Mouse (Mus musculus) heart, embryonic 14.5 days (tissue): Measurements from ENCODE around the gene Olfr71. TPM values are rescaled to one million over a fixed set of nuclear protein-coding genes. Genes with fewer than 3 reads are reported as not detected.

ENCODE experiments used
- ATAC-seq: fragments of 200-750 bp; cut with Nextera tagmentation; 2 replicates; pipeline ENCODE4 v1.8.0; 2017; ENCODE audit warnings: low read depth, moderate TSS enrichment; ENCODE audit not compliant: insufficient number of reproducible peaks, insufficient read depth, low FRiP score
- H3K27ac ChIP-seq, 2 experiments: fragments of 200-500 bp in 1 of 2; fragments of 300-500 bp in 1 of 2; sonication (generic) in 1 of 2; replicated peaks in 1 of 2; 2 replicates each; pipeline ENCODE4 v1.5.1; 2012 to 2014; ENCODE audit warnings: low read depth in 2 of 2, low read length in 2 of 2, control low read depth in 1 of 2, mild to moderate bottlenecking in 1 of 2, mixed read lengths in 1 of 2; ENCODE audit not compliant: control insufficient read depth in 1 of 2, insufficient read depth in 1 of 2
- H3K27me3 ChIP-seq: fragments of 300-500 bp; sonication (generic); 2 replicates; pipeline ENCODE4 v1.6.1; 2014; ENCODE audit warnings: mild to moderate bottlenecking, low read length, control low read depth; ENCODE audit not compliant: control insufficient read depth, insufficient read depth
- H3K36me3 ChIP-seq: fragments of 300-500 bp; sonication (generic); 2 replicates; pipeline ENCODE4 v1.6.1; 2014; ENCODE audit warnings: mild to moderate bottlenecking, control low read depth, low read length, mixed read lengths; ENCODE audit not compliant: control insufficient read depth, insufficient read depth
- H3K4me1 ChIP-seq, 2 experiments: fragments of 200-500 bp in 1 of 2; fragments of 300-500 bp in 1 of 2; sonication (generic) in 1 of 2; 2 replicates each; pipeline ENCODE4 v1.6.1; 2012 to 2014; ENCODE audit warnings: low read length in 2 of 2, control low read depth in 1 of 2, mixed read lengths in 1 of 2; ENCODE audit not compliant: control insufficient read depth in 2 of 2, insufficient read depth in 2 of 2
- H3K4me2 ChIP-seq: fragments of 300-500 bp; sonication (generic); 2 replicates; pipeline ENCODE4 v1.6.1; 2014; ENCODE audit warnings: mild to moderate bottlenecking, low read length
- H3K4me3 ChIP-seq, 2 experiments: fragments of 200-500 bp in 1 of 2; fragments of 300-500 bp in 1 of 2; sonication (generic) in 1 of 2; 2 replicates each; pipeline ENCODE4 v1.5.1; 2012 to 2014; ENCODE audit warnings: low read length in 2 of 2, mild to moderate bottlenecking in 2 of 2, control low read depth in 1 of 2, low read depth in 1 of 2, moderate library complexity in 1 of 2; ENCODE audit not compliant: control insufficient read depth in 1 of 2, insufficient read depth in 1 of 2
- H3K9ac ChIP-seq: fragments of 300-500 bp; sonication (generic); 2 replicates; pipeline ENCODE4 v1.6.1; 2014; ENCODE audit warnings: mild to moderate bottlenecking, low read length
- H3K9me3 ChIP-seq: fragments of 300-500 bp; sonication (generic); 2 replicates; pipeline ENCODE4 v1.6.1; 2016; ENCODE audit warnings: low read length, control low read depth; ENCODE audit not compliant: control insufficient read depth
- WGBS: fragments of 180-500 bp; shearing (Covaris S2); extraction: QIAGEN DNeasy Blood & Tissue Kit; methylation state at CpG from one replicate; pipeline ENCODE4 v1.1.7; 2014; 5-methylcytosine and 5-hydroxymethylcytosine counted together
- polyA plus RNA-seq: library from polyadenylated mRNA; unstranded; fragments of >200 nt; fragmentation: Nextera tagmentation; extraction: Ambion mirVana; gene quantifications from 2 replicates; pipeline ENCODE4 v1.2.1, GENCODE M21; 2014

Gene Olfr71
- polyA plus RNA-seq: not detected in 2 replicates

DNA sequence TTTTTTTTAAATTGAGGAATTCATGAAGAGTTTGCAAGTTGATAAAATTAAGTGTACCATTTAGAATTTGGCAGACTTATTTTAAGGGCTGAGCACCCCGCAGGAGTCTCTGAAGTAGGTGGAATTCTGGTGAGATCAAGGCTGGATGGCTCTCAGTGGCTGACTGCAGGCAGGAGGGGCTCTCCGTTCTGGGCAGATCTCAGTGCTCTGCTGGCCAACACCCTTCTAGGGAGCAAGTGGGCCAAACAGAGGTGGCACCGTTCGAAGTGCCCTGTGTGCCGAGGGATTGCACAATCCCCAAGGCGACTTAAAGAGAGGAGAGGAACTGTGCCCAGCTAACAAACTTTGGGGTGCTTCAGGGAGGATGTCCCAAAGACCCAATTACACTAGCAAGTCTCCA, at the start of gene Olfr71:
Gene Olfr71 (minus strand): TSS at position 387 of the 400 bp plus-strand sequence.
- Histone ChIP-seq H3K4me3 (no peak within 1 kb of the TSS), H3K9ac (no peak within 1 kb of the TSS), H3K27ac (peak within 1 kb of the TSS in 1 of 2 experiments; percentile 29; a peak in 1 of 4 replicates), H3K4me2 (no peak within 1 kb of the TSS), H3K36me3 (no peaks in the 10 kb centered on the region), H3K4me1 (peaks cover 2 to 13% of the 10 kb centered on the region in 2 experiments; a peak in 3 of 4 replicates), H3K9me3 (no peaks in the 10 kb centered on the region), H3K27me3 (no peaks in the 10 kb centered on the region)
- WGBS: 64% methylated on average over 6 of the region's 6 CpGs
- ATAC-seq: no peak

DNA sequence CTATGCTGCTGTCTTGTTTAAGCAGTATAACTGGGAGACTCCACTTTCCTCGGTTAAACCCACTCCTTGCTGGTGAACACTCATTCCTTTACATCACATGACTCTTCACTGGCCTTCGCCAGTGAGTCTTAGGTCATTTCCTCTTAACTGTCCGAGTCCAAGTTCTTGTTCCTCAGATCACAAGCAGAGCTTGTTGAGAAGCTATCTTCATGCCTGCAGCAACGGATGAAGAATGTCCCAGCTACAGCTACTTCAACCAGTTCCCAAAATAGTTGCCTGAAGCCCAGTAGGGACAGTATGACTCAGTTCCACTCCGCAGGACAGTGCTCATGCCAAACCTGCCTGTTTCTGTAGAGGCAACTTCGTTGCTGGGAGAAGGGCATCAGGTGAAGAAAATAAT, 47.2 kb upstream of the Olfr71 start:
- 0 out of 2 replicates have a peak overlapping the region, but pooled peaks have one; percentile 11 for H3K9ac ChIP-seq
- 16% methylated on average over 6 of the region's 6 CpGs for WGBS
- H3K36me3 ChIP-seq: no peaks in the 10 kb centered on the region
- H3K4me2 ChIP-seq: no peak overlapping the region
- H3K27me3 ChIP-seq: no peaks in the 10 kb centered on the region
- peak; percentile 35; the same call in 1 of the 2 replicates for ATAC-seq
- no peak overlapping the region for H3K4me3 ChIP-seq
- H3K9me3 ChIP-seq: no peaks in the 10 kb centered on the region
- peaks cover 10 to 12% of the 10 kb centered on the region in 2 experiments for H3K4me1 ChIP-seq
- H3K27ac ChIP-seq: peak overlapping the region; percentile 50 to 60

DNA sequence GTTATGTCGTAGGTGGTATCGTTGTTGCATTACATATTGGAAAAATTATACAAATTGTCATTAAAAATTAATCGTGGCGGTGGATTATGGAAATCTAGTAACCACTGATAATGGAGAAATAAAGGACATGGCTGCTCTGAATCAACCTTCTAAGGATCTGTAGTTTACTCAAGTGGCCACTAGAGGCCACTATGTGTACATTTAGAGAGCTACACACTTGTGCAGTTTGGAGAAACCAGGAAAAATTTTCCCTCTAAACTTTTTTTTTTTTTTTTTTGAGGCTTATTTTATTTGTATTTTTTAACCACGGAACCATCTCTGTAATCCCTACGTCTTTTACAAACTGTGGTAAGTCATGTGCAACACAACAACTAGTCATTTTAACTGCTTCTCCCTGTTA, 35.1 kb upstream of the Olfr71 start:
- no peak overlapping the region for H3K4me2 ChIP-seq
- no peaks in the 10 kb centered on the region for H3K27me3 ChIP-seq
- no peak overlapping the region for H3K9ac ChIP-seq
- ATAC-seq: no peak
- no peak overlapping the region for H3K27ac ChIP-seq
- no peak overlapping the region for H3K4me3 ChIP-seq
- H3K9me3 ChIP-seq: peaks cover 3% of the 10 kb centered on the region; the same call in 1 of the 2 replicates
- no peaks in the 10 kb centered on the region for H3K36me3 ChIP-seq
- no peaks in the 10 kb centered on the region for H3K4me1 ChIP-seq
- 11% methylated on average over 6 of the region's 6 CpGs for WGBS

DNA sequence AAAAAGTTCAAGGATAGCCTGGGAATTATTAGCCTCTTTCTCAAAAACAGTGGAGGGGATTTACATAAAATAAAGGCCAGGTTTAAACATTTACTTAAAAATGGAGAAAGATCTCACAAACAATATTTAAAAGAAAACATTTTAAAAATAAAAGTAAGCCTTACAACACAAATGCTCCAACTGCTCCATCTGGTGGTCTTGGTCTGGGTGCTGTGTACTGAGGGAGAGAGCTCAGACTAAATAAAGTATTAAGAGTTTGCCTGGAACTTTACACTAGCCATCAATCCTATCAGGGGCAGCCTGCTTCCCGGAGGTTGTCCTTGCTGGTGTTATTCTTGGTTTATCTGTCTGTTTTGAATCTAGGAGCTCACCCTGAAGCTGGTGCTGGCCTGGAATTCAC, 33.0 kb upstream of the Olfr71 start:
- H3K4me1 ChIP-seq: no peaks in the 10 kb centered on the region
- WGBS: 7% methylated on average over 1 of the region's 1 CpGs
- H3K36me3 ChIP-seq: no peaks in the 10 kb centered on the region
- H3K4me3 ChIP-seq: no peak overlapping the region
- no peak overlapping the region for H3K9ac ChIP-seq
- no peak overlapping the region for H3K27ac ChIP-seq
- no peaks in the 10 kb centered on the region for H3K9me3 ChIP-seq
- no peaks in the 10 kb centered on the region for H3K27me3 ChIP-seq
- no peak overlapping the region for H3K4me2 ChIP-seq
- ATAC-seq: no peak

DNA sequence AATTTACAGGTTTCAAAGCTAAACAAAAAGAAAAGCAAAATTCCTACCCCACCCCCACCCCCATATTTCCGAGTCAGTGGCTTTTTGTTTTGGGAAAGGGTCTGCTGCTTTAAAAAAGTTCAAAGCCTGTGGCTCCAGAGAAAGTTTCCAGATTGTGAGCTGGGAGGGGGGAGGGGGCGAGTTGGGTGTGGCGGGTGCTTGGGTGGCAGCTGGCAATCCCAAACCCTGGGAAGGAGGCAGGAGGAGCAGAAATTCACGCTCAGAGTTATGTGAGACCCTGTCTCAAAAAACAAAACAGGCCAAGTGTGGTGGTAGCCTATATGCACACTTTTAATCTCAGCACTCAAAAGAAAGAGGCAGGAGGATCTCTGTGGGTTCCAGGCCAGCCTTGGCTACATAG, 32.6 kb upstream of the Olfr71 start:
- H3K27me3 ChIP-seq: no peaks in the 10 kb centered on the region
- ATAC-seq: no peak
- no peaks in the 10 kb centered on the region for H3K4me1 ChIP-seq
- H3K9ac ChIP-seq: no peak overlapping the region
- H3K4me2 ChIP-seq: no peak overlapping the region
- H3K4me3 ChIP-seq: no peak overlapping the region
- H3K9me3 ChIP-seq: no peaks in the 10 kb centered on the region
- no peaks in the 10 kb centered on the region for H3K36me3 ChIP-seq
- 34% methylated on average over 4 of the region's 4 CpGs for WGBS
- no peak overlapping the region for H3K27ac ChIP-seq

DNA sequence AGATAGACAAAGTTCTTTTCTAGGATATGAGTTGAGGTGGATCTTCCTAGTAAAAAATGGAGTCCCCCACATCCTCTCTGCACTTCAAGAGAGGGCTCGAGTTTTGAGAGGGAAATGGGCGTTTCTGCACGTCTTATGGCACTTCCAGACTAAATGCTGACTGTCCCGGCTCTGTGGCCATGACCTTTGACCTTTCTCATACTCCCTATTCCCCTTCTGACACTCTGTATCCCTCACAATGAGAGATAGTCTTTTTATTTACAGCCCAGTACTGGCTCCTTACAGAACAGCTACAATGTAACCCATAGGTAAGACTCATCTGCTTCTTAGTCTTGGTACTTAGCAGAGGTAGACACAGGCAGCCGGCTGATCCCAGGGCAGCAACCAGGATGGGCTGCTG, 31.5 kb upstream of the Olfr71 start:
- WGBS: 55% methylated on average over 5 of the region's 5 CpGs
- Histone ChIP-seq H3K4me2 (no peak overlapping the region), H3K36me3 (no peaks in the 10 kb centered on the region), H3K4me3 (no peak overlapping the region), H3K27me3 (no peaks in the 10 kb centered on the region), H3K9me3 (no peaks in the 10 kb centered on the region), H3K9ac (no peak overlapping the region), H3K27ac (no peak overlapping the region), H3K4me1 (no peaks in the 10 kb centered on the region)
- no peak for ATAC-seq

DNA sequence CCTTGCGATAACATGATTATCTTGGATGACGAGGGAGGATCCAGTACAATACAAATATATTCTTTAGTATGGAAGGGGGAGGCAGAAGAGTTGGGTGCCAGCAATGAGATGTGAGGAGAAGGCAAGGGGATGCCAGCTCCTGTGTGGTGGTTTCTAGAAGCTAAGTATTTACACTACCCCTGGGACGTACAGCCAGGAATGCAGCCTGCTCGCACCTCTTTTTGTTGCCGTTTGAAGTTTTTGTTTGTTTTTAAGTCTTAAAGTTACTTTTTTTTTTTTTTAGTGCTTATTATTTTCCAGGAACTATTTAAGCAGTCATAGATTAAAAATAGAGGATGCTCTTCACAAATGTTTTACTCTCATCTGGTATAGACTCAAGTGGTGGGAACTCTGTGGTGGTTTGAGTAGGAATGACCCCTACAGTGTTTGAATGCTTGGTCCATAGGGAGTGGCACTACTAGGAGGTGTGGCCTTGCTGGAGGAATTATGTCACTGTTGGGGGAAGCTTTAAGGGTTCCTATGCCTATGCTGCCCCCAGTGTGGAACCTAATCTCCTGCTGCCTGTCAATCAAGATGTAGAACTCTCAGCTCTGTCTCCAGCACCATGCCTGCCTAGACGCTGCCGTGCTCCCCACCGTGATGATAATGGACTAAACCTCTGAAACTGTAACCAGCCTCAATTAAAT, 29.1 kb upstream of the Olfr71 start:
- Histone ChIP-seq H3K9ac (no peak overlapping the region), H3K4me2 (no peak overlapping the region), H3K27ac (no peak overlapping the region), H3K4me3 (no peak overlapping the region), H3K27me3 (no peaks in the 10 kb centered on the region), H3K4me1 (no peaks in the 10 kb centered on the region), H3K36me3 (no peaks in the 10 kb centered on the region), H3K9me3 (no peaks in the 10 kb centered on the region)
- no peak for ATAC-seq
- 43% methylated on average over 8 of the region's 8 CpGs for WGBS

DNA sequence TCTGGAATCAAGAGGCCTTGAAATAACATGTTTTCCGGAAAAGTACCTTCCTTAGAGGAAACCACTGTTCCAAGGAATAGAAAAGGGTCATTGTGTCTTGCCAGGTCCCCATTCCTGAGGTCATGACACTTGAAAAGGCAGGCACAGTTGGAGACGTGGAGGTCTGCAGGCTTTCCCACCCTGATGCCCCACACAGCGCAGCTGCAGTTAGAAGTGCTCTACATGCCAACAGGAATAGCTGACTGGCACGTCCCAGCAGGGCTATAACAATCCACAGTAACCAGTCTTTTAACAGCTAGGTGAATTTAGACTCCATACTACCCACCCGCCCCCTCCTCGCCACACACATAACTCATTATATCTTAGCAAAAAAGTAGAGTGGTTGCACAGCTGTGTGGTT, 27.1 kb upstream of the Olfr71 start:
- H3K9me3 ChIP-seq: no peaks in the 10 kb centered on the region
- no peak for ATAC-seq
- no peak overlapping the region for H3K9ac ChIP-seq
- H3K36me3 ChIP-seq: no peaks in the 10 kb centered on the region
- H3K4me3 ChIP-seq: no peak overlapping the region
- 70% methylated on average over 6 of the region's 6 CpGs for WGBS
- no peak overlapping the region for H3K4me2 ChIP-seq
- H3K27me3 ChIP-seq: no peaks in the 10 kb centered on the region
- no peak overlapping the region for H3K27ac ChIP-seq
- H3K4me1 ChIP-seq: peaks cover 9 to 10% of the 10 kb centered on the region in 2 experiments
